Mouse (Mus musculus) embryonic fibroblast, embryonic 13.5 days (primary cell): Measurements from ENCODE around the gene Ubqln1.

Experiments
- CTCF ChIP-seq: IDR thresholded peaks from 2 replicates; pipeline ENCODE4 v1.5.1; 2011; ENCODE audit warnings: mild to moderate bottlenecking, control low read depth, low read length, moderate library complexity, borderline replicate concordance; ENCODE audit not compliant: insufficient read depth
- POLR2A ChIP-seq: IDR thresholded peaks from 2 replicates; pipeline ENCODE4 v1.6.1; 2011; ENCODE audit warnings: low read depth, mild to moderate bottlenecking, control low read depth, low read length, moderate library complexity

GRCm38 (mm10) chr13:58127766-58128361 is 87.6 kb downstream of the Ubqln1 start:
- TF ChIP-seq POLR2A, result no peak; the same call in 1 of the 2 replicates
- no peak for TF ChIP-seq CTCF
